Mouse (Mus musculus): Measurements from ENCODE around the gene Sema4d. TPM values are rescaled to one million over a fixed set of nuclear protein-coding genes. Genes with fewer than 3 reads are reported as not detected.

Gene Sema4d
- polyA plus RNA-seq, 1 experiment from 2014 or later = 9.7 TPM

DNA sequence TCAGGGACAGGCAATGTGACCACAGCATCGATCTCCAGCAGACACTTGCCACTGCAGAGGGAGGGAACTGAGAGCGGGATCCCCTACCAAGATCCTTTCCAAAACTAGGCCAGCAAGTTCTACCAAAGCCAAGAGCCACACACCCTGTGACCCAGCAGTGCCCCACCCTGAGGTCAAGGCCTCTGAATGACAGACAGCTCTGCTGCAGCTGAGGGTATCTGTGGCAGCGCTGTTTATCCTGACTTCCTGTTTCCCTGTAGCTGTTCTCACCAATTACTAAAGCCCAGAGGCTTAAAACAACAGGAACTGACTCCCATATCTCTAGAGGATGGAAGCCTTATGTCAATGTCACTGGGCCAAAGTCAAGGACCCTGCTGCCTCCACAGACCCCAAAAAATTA is 37.0 kb downstream of the Sema4d start:
- ATAC-seq (replicated peaks; ENCODE audit: low FRiP score, low TSS enrichment, low read depth) (no peak), DNase-seq (ENCODE audit: low spot score) (no peak)
- H3K9me3 ChIP-seq (ENCODE audit: control insufficient read depth, low read length) = no peaks in the 10 kb centered on the region
- no peak overlapping the region for H3K9ac ChIP-seq (ENCODE audit: low read length)
- WGBS = 41% methylated on average over 3 of the region's 3 CpGs
- no peak overlapping the region; the same call in 1 of the 2 replicates for H3K27ac ChIP-seq (ENCODE audit: low read depth)
- H3K36me3 ChIP-seq (ENCODE audit: control insufficient read depth, insufficient read depth, low read length) = no peaks in the 10 kb centered on the region
- H3K27me3 ChIP-seq (replicated peaks; ENCODE audit: control insufficient read depth, insufficient read depth, low read length) = no peaks in the 10 kb centered on the region
- H3K4me1 ChIP-seq (replicated peaks; ENCODE audit: control insufficient read depth, insufficient read depth, low read length) = peaks cover 10% of the 10 kb centered on the region
- H3K4me3 ChIP-seq (ENCODE audit: low read depth, low read length) = no peak overlapping the region
- no peak overlapping the region for H3K4me2 ChIP-seq (ENCODE audit: low read length)

DNA sequence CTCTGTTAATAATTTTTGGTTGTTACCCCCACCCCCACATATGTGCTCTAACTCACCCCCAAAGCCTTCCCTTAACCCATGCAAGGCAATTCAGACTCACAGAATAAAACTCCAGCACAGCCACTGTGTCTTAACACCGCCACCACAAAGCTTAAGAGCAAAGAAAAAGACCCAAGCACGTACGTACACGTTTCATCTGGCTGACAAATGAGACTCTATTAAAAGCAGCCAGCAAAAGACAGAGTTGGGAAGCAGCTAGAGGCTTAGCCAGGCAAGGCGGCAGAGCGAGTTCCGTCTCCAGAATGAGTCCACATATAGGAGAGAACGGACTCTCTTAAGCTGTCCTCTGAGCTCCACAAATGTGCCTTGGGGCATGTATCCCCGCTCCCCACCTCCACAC is 37.5 kb downstream of the Sema4d start:
- ATAC-seq (replicated peaks; ENCODE audit: low FRiP score, low TSS enrichment, low read depth) (no peak), DNase-seq (ENCODE audit: low spot score) (no peak)
- H3K27ac ChIP-seq (ENCODE audit: low read depth) = no peak overlapping the region; the same call in 1 of the 2 replicates
- 63% methylated on average over 9 of the region's 9 CpGs for WGBS
- no peaks in the 10 kb centered on the region for H3K9me3 ChIP-seq (ENCODE audit: control insufficient read depth, low read length)
- H3K4me1 ChIP-seq (replicated peaks; ENCODE audit: control insufficient read depth, insufficient read depth, low read length) = peaks cover 10% of the 10 kb centered on the region
- H3K36me3 ChIP-seq (ENCODE audit: control insufficient read depth, insufficient read depth, low read length) = no peaks in the 10 kb centered on the region
- no peaks in the 10 kb centered on the region for H3K27me3 ChIP-seq (replicated peaks; ENCODE audit: control insufficient read depth, insufficient read depth, low read length)
- H3K4me3 ChIP-seq (ENCODE audit: low read depth, low read length) = no peak overlapping the region
- no peak overlapping the region for H3K9ac ChIP-seq (ENCODE audit: low read length)
- no peak overlapping the region for H3K4me2 ChIP-seq (ENCODE audit: low read length)

DNA sequence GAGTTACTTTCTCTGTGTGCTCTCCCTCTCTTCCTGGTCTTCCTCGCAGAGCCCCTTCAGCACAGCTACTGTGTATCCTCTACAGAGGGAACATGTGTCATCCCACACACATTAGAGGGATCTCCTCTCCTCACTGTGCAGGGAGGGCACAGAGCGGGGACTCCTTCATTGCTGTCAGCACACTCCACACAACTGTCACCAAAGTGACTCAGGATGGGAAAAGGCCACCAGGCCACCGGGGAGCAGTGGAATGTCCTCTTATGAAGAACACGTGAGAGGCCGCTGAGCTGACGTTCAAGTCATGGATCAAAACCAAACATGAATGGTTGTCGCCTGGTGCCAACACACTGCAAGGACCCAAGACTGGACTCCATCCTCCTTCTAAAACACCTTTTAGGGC is 38.0 kb downstream of the Sema4d start:
- DNase-seq (ENCODE audit: low spot score) (no peak), ATAC-seq (replicated peaks; ENCODE audit: low FRiP score, low TSS enrichment, low read depth) (no peak)
- H3K4me1 ChIP-seq (replicated peaks; ENCODE audit: control insufficient read depth, insufficient read depth, low read length) = peaks cover 10% of the 10 kb centered on the region
- no peaks in the 10 kb centered on the region for H3K27me3 ChIP-seq (replicated peaks; ENCODE audit: control insufficient read depth, insufficient read depth, low read length)
- H3K4me3 ChIP-seq (ENCODE audit: low read depth, low read length) = no peak overlapping the region
- H3K9ac ChIP-seq (ENCODE audit: low read length) = no peak overlapping the region
- no peaks in the 10 kb centered on the region for H3K9me3 ChIP-seq (ENCODE audit: control insufficient read depth, low read length)
- H3K4me2 ChIP-seq (ENCODE audit: low read length) = no peak overlapping the region
- H3K36me3 ChIP-seq (ENCODE audit: control insufficient read depth, insufficient read depth, low read length) = no peaks in the 10 kb centered on the region
- H3K27ac ChIP-seq (ENCODE audit: low read depth) = no peak overlapping the region
- WGBS = 86% methylated on average over 7 of the region's 7 CpGs

DNA sequence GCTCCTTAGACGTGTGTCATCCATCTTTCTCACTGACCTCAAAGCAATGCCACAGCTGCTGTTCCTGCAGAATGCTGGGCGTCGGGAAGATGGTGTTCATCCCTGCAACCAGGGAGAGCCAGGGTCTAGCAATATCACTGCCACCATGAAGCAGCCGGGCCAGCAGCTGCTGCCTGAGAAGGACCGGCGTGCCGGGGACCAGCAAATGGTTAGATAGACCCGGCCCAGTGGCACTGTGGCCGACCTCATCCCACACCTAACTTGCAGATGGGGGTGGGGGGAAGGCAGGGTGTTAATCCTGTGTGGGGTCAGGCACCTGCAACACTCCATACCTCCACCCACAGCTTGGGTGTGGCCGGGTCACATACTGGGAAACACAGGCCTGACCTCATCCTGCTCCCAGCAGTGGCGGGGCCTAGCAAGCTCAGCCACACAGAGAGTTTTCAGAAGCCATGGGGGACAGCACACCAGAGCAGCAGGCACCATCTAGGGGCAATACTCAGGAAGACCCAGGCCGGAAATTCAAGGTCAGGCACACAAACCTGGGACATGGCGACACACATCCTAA is 38.9 kb downstream of the Sema4d start:
- H3K27me3 ChIP-seq (replicated peaks; ENCODE audit: control insufficient read depth, insufficient read depth, low read length) = no peaks in the 10 kb centered on the region
- WGBS = 70% methylated on average over 13 of the region's 13 CpGs

DNA sequence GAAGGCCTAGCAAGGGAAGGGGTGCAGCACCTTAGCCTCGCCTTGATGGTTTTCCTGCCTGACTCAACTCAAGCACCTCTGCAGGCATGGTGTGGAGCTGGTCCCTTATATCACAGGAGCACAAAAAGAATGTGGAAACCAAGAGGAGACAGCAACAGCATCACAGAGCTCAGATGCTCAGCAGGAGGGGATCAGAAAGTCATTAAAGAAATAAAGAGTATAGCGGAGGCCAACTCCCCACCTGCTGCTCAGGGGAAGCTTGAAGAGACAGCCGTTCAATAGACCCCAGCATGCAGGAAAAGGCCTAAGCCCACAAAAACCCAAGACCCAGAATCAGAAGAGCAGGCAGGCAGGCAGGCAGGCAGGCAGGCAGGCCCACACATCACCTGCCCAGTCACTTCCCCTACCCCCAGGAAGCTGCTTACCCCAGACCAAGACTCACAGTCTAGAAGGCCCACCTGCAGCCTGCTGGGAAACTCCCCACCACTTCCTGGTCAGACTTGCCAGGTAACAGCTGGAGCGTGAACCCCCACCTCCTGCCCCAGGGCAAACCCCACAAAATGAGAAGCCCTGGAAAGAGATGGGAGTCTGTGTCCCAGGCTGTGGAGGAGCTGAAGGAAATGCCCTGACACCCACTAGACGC is 39.6 kb downstream of the Sema4d start:
- DNase-seq (ENCODE audit: low spot score) (no peak), ATAC-seq (replicated peaks; ENCODE audit: low FRiP score, low TSS enrichment, low read depth) (no peak)
- H3K4me1 ChIP-seq (replicated peaks; ENCODE audit: control insufficient read depth, insufficient read depth, low read length) = peaks cover 10% of the 10 kb centered on the region
- no peak overlapping the region for H3K9ac ChIP-seq (ENCODE audit: low read length)
- H3K4me3 ChIP-seq (ENCODE audit: low read depth, low read length) = no peak overlapping the region
- no peaks in the 10 kb centered on the region for H3K27me3 ChIP-seq (replicated peaks; ENCODE audit: control insufficient read depth, insufficient read depth, low read length)
- no peaks in the 10 kb centered on the region for H3K36me3 ChIP-seq (ENCODE audit: control insufficient read depth, insufficient read depth, low read length)
- H3K9me3 ChIP-seq (ENCODE audit: control insufficient read depth, low read length) = no peaks in the 10 kb centered on the region
- WGBS = 81% methylated on average over 5 of the region's 5 CpGs
- no peak overlapping the region for H3K27ac ChIP-seq (ENCODE audit: low read depth)
- H3K4me2 ChIP-seq (ENCODE audit: low read length) = no peak overlapping the region

More for the DNA sequence above, 38.9 kb downstream of the Sema4d start:
- Histone ChIP-seq H3K36me3 (ENCODE audit: control insufficient read depth, insufficient read depth, low read length) (no peaks in the 10 kb centered on the region), H3K4me2 (ENCODE audit: low read length) (no peak overlapping the region), H3K9me3 (ENCODE audit: control insufficient read depth, low read length) (no peaks in the 10 kb centered on the region), H3K4me1 (replicated peaks; ENCODE audit: control insufficient read depth, insufficient read depth, low read length) (peaks cover 10% of the 10 kb centered on the region), H3K9ac (ENCODE audit: low read length) (no peak overlapping the region), H3K27ac (ENCODE audit: low read depth) (no peak overlapping the region), H3K4me3 (ENCODE audit: low read depth, low read length) (no peak overlapping the region)
- ATAC-seq (replicated peaks; ENCODE audit: low FRiP score, low TSS enrichment, low read depth) (no peak), DNase-seq (ENCODE audit: low spot score) (no peak)

DNA sequence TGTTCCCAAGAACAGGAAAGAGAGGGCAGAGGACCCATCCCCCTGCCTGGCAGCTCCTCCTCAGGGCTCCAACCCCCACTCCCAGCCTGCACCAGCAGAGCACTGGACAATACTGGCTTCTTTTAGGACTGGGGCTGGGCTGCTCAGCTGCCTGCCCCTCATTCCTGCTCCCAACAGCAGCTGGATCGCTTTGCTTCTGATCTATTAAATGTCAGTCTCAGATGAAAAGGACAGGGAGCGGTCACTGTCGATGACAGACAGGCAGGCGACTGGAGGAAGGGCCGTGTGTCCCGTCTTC is 40.4 kb downstream of the Sema4d start:
- Histone ChIP-seq H3K4me1 (replicated peaks; ENCODE audit: control insufficient read depth, insufficient read depth, low read length) (peaks cover 11% of the 10 kb centered on the region), H3K4me2 (ENCODE audit: low read length) (no peak overlapping the region), H3K9me3 (ENCODE audit: control insufficient read depth, low read length) (no peaks in the 10 kb centered on the region), H3K4me3 (ENCODE audit: low read depth, low read length) (no peak overlapping the region), H3K36me3 (ENCODE audit: control insufficient read depth, insufficient read depth, low read length) (no peaks in the 10 kb centered on the region), H3K9ac (ENCODE audit: low read length) (no peak overlapping the region), H3K27ac (ENCODE audit: low read depth) (no peak overlapping the region), H3K27me3 (replicated peaks; ENCODE audit: control insufficient read depth, insufficient read depth, low read length) (no peaks in the 10 kb centered on the region)
- DNase-seq (ENCODE audit: low spot score) (no peak), ATAC-seq (replicated peaks; ENCODE audit: low FRiP score, low TSS enrichment, low read depth) (no peak)
- 36% methylated on average over 6 of the region's 6 CpGs for WGBS

DNA sequence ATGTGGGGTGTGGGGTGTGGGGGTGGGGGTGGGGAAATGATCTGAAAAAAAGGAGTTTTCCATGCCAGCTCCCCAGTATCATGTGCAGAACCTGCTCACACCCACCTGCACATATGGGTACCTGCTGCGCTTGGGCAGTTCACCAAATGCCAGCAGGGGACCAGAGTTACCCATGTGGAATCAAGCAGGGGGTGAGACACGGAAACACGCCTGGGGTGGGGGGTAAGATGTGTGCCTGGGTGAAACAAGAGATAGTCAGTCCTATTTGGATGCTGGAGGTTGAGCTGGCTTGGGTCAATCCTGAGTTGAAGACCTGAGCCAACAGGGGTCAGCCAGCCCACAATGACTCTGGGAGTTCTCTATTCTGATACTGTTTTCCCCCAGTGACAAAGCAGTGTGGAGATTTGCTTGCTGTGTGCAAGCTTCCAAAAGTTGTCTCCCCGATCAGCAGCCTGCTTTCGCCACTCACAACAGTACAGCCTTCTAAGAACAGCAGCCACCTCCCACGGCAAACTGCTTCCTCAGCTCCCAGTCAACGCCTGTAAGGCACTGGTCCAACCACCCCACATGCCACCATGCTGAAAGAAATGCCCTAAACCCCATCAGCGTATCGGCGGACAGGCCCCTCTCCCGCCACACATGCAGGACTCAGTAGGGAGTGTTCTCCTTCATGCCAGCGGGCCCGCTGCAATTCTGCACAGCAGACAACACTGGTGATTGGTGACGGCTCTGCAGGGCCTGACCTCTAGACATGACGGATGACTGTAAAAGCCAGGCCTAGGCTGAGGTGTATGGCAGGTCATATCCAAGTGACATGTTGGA is 41.0 kb downstream of the Sema4d start:
- H3K9me3 ChIP-seq (ENCODE audit: control insufficient read depth, low read length) = no peaks in the 10 kb centered on the region
- H3K4me3 ChIP-seq (ENCODE audit: low read depth, low read length) = no peak overlapping the region
- no peaks in the 10 kb centered on the region for H3K36me3 ChIP-seq (ENCODE audit: control insufficient read depth, insufficient read depth, low read length)
- DNase-seq (ENCODE audit: low spot score) = no peak
- WGBS = 55% methylated on average over 15 of the region's 15 CpGs
- H3K27ac ChIP-seq (ENCODE audit: low read depth) = no peak overlapping the region
- peaks cover 15% of the 10 kb centered on the region for H3K4me1 ChIP-seq (replicated peaks; ENCODE audit: control insufficient read depth, insufficient read depth, low read length)
- no peak for ATAC-seq (replicated peaks; ENCODE audit: low FRiP score, low TSS enrichment, low read depth)
- H3K4me2 ChIP-seq (ENCODE audit: low read length) = no peak overlapping the region
- H3K27me3 ChIP-seq (replicated peaks; ENCODE audit: control insufficient read depth, insufficient read depth, low read length) = no peaks in the 10 kb centered on the region
- no peak overlapping the region for H3K9ac ChIP-seq (ENCODE audit: low read length)

DNA sequence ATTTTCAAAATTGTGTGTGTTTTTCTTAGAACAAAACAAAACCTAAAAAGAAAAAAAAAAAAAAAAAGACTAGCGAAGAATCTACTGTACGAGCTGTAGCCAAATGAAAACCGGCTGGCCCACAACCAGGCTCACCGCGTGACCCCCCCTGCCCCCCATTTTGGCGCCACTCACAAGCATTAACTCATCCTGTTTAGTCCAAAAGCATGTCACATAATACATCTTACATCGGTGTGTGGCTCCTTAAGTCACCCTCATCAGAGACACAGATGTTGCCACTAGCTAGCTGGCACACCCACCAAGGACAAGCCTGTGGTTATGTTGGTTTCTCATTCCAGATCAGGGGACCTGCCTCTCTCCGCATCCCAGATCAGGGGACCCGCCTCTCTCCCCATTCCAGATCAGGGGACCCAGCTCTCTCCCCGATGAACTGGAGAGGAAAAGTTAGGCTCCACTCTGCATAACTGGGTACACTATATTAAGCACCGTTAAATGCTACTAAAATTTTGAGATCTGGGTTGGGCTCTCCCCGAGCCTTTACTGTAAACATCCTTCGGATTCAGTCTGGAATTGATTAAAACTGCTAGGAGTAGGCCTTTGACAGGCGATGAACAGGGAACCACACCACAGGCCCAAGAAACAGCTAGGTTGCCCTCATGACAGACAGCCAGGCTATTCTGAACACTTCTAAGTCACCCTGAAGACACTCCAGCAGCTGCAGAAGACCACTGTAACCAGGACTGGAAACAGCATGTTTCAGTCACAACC is 43.8 kb downstream of the Sema4d start:
- no peak overlapping the region for H3K4me2 ChIP-seq (ENCODE audit: low read length)
- no peak for DNase-seq (ENCODE audit: low spot score)
- no peak overlapping the region for H3K27ac ChIP-seq (ENCODE audit: low read depth)
- H3K9me3 ChIP-seq (ENCODE audit: control insufficient read depth, low read length) = no peaks in the 10 kb centered on the region
- H3K27me3 ChIP-seq (replicated peaks; ENCODE audit: control insufficient read depth, insufficient read depth, low read length) = no peaks in the 10 kb centered on the region
- H3K4me1 ChIP-seq (replicated peaks; ENCODE audit: control insufficient read depth, insufficient read depth, low read length) = peaks cover 8% of the 10 kb centered on the region
- ATAC-seq (replicated peaks; ENCODE audit: low FRiP score, low TSS enrichment, low read depth) = no peak
- WGBS = 65% methylated on average over 14 of the region's 14 CpGs
- no peak overlapping the region for H3K4me3 ChIP-seq (ENCODE audit: low read depth, low read length)
- H3K36me3 ChIP-seq (ENCODE audit: control insufficient read depth, insufficient read depth, low read length) = no peaks in the 10 kb centered on the region
- no peak overlapping the region for H3K9ac ChIP-seq (ENCODE audit: low read length)
